Mouse (Mus musculus): Measurements from ENCODE around the gene Sox13.

- no peak for TF ChIP-seq EP300 (IDR thresholded peaks at IDR 0.05; ENCODE audit: low read depth in 1 of 2, low read length in 2 of 2)
- TF ChIP-seq MAFK (IDR thresholded peaks at IDR 0.05; ENCODE audit: borderline replicate concordance, low read depth, low read length), result no peak
- TF ChIP-seq CHD1 (IDR thresholded peaks at IDR 0.05; ENCODE audit: low read depth, low read length), result no peak
- no peak for TF ChIP-seq POLR2A (IDR thresholded peaks at IDR 0.05; ENCODE audit: control insufficient read depth in 1 of 2, insufficient read depth in 1 of 2, low read depth in 1 of 2, low read length in 2 of 2, poor library complexity in 1 of 2)
- TF ChIP-seq CTCF (IDR thresholded peaks at IDR 0.05 in 2 of 3, conservative IDR thresholded peaks at IDR 0.05 in 1 of 3; ENCODE audit: control insufficient read depth in 1 of 3, insufficient read depth in 1 of 3, low read depth in 2 of 3, low read length in 3 of 3, poor library complexity in 1 of 3, severe bottlenecking in 1 of 3), result no peak
Measured at GRCm38 (mm10) chr1:133400014-133400725, 24.0 kb downstream of the Sox13 start.
